Mouse (Mus musculus): Measurements from ENCODE around the gene Spg21. TPM values are rescaled to one million over a fixed set of nuclear protein-coding genes. Genes with fewer than 3 reads are reported as not detected.

Spg21 gene
- polyA plus RNA-seq (2014; fragmentation: Illumina TruSeq; extraction: RNeasy Lipid Tissue Mini Kit (QIAGEN cat#74804); ENCODE audit: low read depth, low replicate concordance): 57.9 TPM

DNA sequence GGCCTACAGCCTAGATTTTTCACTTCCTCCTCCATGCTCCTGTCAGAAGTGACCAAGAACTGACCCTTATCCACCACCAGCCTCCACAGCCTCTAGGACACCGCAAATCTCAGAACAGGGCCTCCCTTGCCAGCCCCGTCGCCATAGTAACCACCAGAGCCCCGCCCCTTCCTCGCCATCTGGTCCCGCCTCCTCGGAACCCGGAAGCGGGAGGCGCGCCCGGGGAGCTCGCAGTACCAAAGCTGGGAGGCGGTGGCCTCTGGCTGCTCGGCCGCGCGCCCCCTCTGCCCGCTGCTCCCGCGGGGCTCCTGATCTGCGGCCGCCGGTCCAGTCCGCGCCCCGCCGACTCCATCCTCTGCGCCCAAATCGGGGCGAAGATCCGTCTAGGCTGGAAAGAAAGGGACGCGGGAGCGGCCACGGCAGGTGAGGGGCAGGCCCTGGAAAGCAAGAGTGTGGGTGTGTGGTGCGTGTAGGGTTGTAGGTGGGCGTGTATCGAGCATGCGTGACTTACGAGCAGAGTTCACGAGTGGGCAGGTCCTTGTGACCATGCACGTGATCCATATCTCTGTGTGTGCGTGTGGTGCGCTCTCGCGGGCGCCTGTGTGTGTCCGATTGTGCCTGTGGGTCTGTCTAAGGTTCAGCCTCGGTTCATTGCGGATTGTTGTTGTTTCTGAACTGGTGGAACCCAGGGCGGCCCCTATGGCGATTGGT is at the start of gene Spg21:
Gene Spg21, plus strand, starts transcription at position 216 of the 711 bp plus-strand sequence.

DNA sequence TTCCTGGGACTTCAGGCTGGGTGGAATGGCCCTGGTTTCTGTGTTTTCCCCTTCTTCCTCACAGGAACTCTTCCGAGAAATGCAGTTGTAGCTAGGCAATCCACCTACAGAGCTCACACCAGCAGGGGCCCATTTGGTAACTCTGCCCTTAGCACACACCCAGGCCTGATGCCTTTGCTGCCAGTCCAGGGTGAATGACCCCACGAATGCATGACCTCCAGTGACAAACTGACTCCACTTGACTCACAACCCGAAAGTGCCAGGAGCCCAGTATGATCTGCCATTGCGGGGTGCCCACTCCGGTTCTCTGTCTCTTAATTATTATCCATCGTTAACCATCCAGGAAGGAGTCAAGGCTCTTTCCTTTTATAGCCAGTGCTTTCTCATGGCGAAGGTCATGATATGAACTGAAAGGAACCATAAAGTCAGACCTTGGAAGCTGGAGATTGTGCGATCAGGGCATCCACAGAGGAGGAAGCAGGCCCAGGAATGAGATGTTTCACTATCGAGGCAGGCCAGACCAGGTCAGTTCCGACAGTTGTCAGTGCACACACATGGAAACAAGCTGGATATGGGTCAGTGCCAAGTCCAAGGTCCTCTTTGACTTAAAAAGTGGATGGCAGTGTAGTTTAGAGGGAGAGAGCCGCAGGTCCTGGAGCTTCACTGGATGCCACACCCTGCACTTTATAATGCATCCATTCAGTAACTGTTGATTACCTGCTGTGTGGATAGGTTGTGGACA is 37.8 kb upstream of the Spg21 start, which contains the start of gene Slc51b:
Gene Slc51b, minus strand, starts transcription at position 196 of the 742 bp plus-strand sequence.

DNA sequence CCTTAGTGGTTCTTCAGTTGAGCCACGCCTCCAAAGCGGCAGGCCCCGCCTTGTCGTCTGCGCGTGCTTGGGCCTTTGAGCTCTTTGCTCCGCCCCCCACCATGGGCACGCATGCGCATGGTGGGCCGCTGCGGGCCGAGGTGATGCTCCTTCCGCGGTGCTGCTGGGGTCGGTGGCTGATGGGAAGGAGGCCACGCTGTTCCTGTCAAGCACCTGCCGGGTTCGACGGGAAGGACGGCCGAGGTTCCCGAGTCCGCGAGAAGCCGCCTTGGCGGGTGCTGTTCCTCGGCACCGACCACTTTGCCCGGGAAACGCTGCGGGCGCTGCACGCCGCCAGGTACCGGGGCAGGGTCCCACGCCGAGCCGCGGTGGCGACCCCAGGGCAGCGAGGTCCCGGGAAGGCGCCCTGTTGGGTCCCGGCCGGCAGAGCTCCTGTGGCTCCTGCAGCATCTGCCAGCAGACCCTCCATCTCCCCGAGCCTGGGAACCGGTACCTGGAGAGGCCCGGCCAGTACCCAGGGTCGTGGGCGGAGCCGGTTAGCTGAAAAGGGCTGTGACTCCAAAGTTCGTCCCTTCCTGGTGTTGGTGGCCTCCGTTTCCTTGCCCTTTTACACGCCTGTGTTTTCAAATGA is 25.0 kb upstream of the Spg21 start, which contains the start of gene Mtfmt:
Gene Mtfmt, plus strand, starts transcription at position 112 of the 631 bp plus-strand sequence.

DNA sequence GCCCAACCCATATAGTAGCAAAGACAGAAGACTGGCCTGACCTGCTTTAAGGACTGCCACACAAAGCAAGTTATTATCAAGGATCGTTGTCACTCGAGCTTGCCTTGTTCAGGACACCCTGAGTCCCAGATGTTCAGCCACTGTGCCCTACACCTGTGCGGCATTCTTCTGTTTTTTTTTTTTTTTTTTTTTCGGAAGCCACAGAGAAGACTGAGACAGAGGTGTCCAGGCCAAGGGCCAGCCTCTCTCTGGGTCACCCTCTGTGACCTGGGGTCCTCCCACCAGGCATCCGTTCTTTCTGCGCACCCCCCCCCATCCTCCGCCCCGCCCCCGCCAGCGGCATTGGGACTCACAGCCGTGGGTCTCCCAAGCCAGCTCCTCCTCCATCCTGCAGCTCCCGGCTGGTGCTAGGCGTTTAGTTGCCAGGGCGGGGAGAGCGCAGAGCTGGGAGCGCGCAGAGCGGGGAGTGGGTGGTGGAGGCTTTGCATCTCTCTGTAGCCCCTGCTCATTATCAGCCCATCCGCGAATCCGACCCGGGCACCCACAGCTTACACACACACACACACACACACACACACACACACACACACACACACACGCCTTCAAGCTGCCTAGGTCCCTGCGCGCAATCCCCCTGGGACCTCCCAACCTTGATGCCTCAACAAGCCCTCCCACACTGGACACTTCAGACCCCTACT is 59.2 kb downstream of the Spg21 start, which contains the start of gene Ankdd1a:
Gene Ankdd1a, minus strand, starts transcription at position 387 of the 698 bp plus-strand sequence.

Other genes with a start within 250 kb of the Spg21 start
- gene Cilp, start 195.8 kb upstream of the Spg21 start, polyA plus RNA-seq (2014; fragmentation: Illumina TruSeq; extraction: RNeasy Lipid Tissue Mini Kit (QIAGEN cat#74804); ENCODE audit: low read depth, low replicate concordance): 0.21 TPM
- gene Clpx, start 166.7 kb upstream of the Spg21 start, polyA plus RNA-seq (2014; fragmentation: Illumina TruSeq; extraction: RNeasy Lipid Tissue Mini Kit (QIAGEN cat#74804); ENCODE audit: low read depth, low replicate concordance): 578 TPM
- gene Pdcd7, start 114.8 kb upstream of the Spg21 start, polyA plus RNA-seq (2014; fragmentation: Illumina TruSeq; extraction: RNeasy Lipid Tissue Mini Kit (QIAGEN cat#74804); ENCODE audit: low read depth, low replicate concordance): 4.7 TPM
- gene Ubap1l, start 99.9 kb upstream of the Spg21 start, polyA plus RNA-seq (2014; fragmentation: Illumina TruSeq; extraction: RNeasy Lipid Tissue Mini Kit (QIAGEN cat#74804); ENCODE audit: low read depth, low replicate concordance): not detected
- 0.16 TPM for gene Kbtbd13, start 69.3 kb upstream of the Spg21 start, polyA plus RNA-seq (2014; fragmentation: Illumina TruSeq; extraction: RNeasy Lipid Tissue Mini Kit (QIAGEN cat#74804); ENCODE audit: low read depth, low replicate concordance)
- gene Rasl12, start 62.4 kb upstream of the Spg21 start, polyA plus RNA-seq (2014; fragmentation: Illumina TruSeq; extraction: RNeasy Lipid Tissue Mini Kit (QIAGEN cat#74804); ENCODE audit: low read depth, low replicate concordance): not detected
- 6.3 TPM for gene Slc51b, start 38.0 kb upstream of the Spg21 start, polyA plus RNA-seq (2014; fragmentation: Illumina TruSeq; extraction: RNeasy Lipid Tissue Mini Kit (QIAGEN cat#74804); ENCODE audit: low read depth, low replicate concordance)
- gene Mtfmt, start 25.2 kb upstream of the Spg21 start, polyA plus RNA-seq (2014; fragmentation: Illumina TruSeq; extraction: RNeasy Lipid Tissue Mini Kit (QIAGEN cat#74804); ENCODE audit: low read depth, low replicate concordance): 10.0 TPM
- gene Ankdd1a, start 59.2 kb downstream of the Spg21 start, polyA plus RNA-seq (2014; fragmentation: Illumina TruSeq; extraction: RNeasy Lipid Tissue Mini Kit (QIAGEN cat#74804); ENCODE audit: low read depth, low replicate concordance): not detected
- 1.1 TPM for gene Plekho2, start 119.1 kb downstream of the Spg21 start, polyA plus RNA-seq (2014; fragmentation: Illumina TruSeq; extraction: RNeasy Lipid Tissue Mini Kit (QIAGEN cat#74804); ENCODE audit: low read depth, low replicate concordance)
- not detected for gene Pif1, start 126.2 kb downstream of the Spg21 start, polyA plus RNA-seq (2014; fragmentation: Illumina TruSeq; extraction: RNeasy Lipid Tissue Mini Kit (QIAGEN cat#74804); ENCODE audit: low read depth, low replicate concordance)
- 30.4 TPM for gene Rbpms2, start 168.7 kb downstream of the Spg21 start, polyA plus RNA-seq (2014; fragmentation: Illumina TruSeq; extraction: RNeasy Lipid Tissue Mini Kit (QIAGEN cat#74804); ENCODE audit: low read depth, low replicate concordance)
- 19.3 TPM for gene Oaz2, start 207.1 kb downstream of the Spg21 start, polyA plus RNA-seq (2014; fragmentation: Illumina TruSeq; extraction: RNeasy Lipid Tissue Mini Kit (QIAGEN cat#74804); ENCODE audit: low read depth, low replicate concordance)